Comparison of ENCODE assay signal across 7 mouse cellular contexts in the genomic region with DNA sequence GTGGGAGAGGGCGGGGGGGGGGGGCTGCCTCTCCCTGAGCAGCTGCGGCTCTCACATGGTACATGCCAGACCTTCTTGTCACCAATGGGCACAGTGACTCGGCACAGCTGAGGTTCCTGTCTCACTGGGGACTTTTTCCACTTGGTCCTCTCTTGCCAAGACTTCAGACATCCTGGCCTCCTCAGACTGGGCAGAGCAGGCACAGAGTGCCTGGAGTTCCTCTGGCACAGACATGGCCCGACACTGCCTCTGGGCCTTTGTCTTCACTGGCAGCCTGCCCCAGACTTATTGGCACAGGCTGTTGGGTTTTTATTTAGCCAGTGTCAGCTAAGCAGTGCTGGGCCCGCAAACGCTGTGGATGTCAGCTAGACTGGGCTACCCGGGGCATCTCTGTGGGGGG. TPM values are rescaled to one million over a fixed set of nuclear protein-coding genes. Genes with fewer than 3 reads are reported as not detected.
DNase-seq lines count a peak whose midpoint lies in the region; ATAC-seq and TF ChIP-seq lines count a peak whose summit lies in the region.

No protein-coding gene starts in this region.

- no peaks in the 10 kb centered on the region for H3K9me3 ChIP-seq in hindbrain, embryonic 16.5 days (ENCODE audit: control insufficient read depth, low read length)
- no peaks in the 10 kb centered on the region for H3K9me3 ChIP-seq in limb, embryonic 14.5 days (ENCODE audit: control insufficient read depth, low read length)

- peaks cover 5% of the 10 kb centered on the region; the same call in 1 of the 2 replicates for H3K4me1 ChIP-seq in cerebellum, adult 2 months (ENCODE audit: control insufficient read depth, insufficient read depth, low read length)
- H3K4me1 ChIP-seq in hindbrain, embryonic 16.5 days (ENCODE audit: control insufficient read depth, insufficient read depth, low read depth, low read length): peaks cover 71% of the 10 kb centered on the region
- peaks cover 72% of the 10 kb centered on the region for H3K4me1 ChIP-seq in limb, embryonic 14.5 days (ENCODE audit: control insufficient read depth, insufficient read depth, low read length)

- no peak overlapping the region for H3K4me2 ChIP-seq in hindbrain, embryonic 16.5 days (ENCODE audit: low read length)
- H3K4me2 ChIP-seq in limb, embryonic 14.5 days (replicated peaks; ENCODE audit: low read depth, low read length, severe bottlenecking): no peak overlapping the region

- no peak for TF ChIP-seq POLR2A in cerebellum, adult 2 months (IDR thresholded peaks at IDR 0.05; ENCODE audit: borderline replicate concordance, insufficient read depth, low read length)
- TF ChIP-seq POLR2A in limb, embryonic 14.5 days (IDR thresholded peaks at IDR 0.05; ENCODE audit: borderline replicate concordance, extremely low read depth, insufficient read depth, insufficient read length): no peak

- ATAC-seq in hindbrain, embryonic 16.5 days: peak; percentile 89
- ATAC-seq in limb, embryonic 14.5 days (ENCODE audit: low FRiP score, low read depth): no peak

- peaks cover 1% of the 10 kb centered on the region; the same call in 1 of the 2 replicates for H3K27me3 ChIP-seq in cerebellum, adult 2 months (ENCODE audit: control insufficient read depth, insufficient read depth, low read length)
- H3K27me3 ChIP-seq in hindbrain, embryonic 16.5 days (replicated peaks; ENCODE audit: control insufficient read depth, insufficient read depth, low read length): no peaks in the 10 kb centered on the region
- no peaks in the 10 kb centered on the region for H3K27me3 ChIP-seq in limb, embryonic 14.5 days (ENCODE audit: control insufficient read depth, insufficient read depth, low read length)

- no peak overlapping the region for H3K27ac ChIP-seq in cerebellum, adult 2 months (ENCODE audit: insufficient read depth, low read length)
- peak overlapping the region; percentile 24; the same call in 1 of the 2 replicates for H3K27ac ChIP-seq in hindbrain, embryonic 16.5 days (ENCODE audit: low read depth, low read length)
- 0 out of 2 replicates have a peak overlapping the region, but pooled peaks have one; percentile 2 for H3K27ac ChIP-seq in limb, embryonic 14.5 days (replicated peaks; ENCODE audit: low read depth, low read length)

- DNase-seq in adrenal gland, adult 2 months: peak; percentile 80
- DNase-seq in cerebellum, adult 2 months: peak; percentile 70 to 75
- DNase-seq in frontal cortex, postnatal 36 days (ENCODE audit: low spot score in 2 of 2): peak; percentile 72 to 78
- DNase-seq in limb, embryonic 14.5 days (ENCODE audit: low spot score): no peak
- peak; percentile 73 for DNase-seq in right cerebral cortex, postnatal 14 days
- DNase-seq in MN1 (ENCODE audit: low spot score): no peak

- no peak overlapping the region for H3K9ac ChIP-seq in hindbrain, embryonic 16.5 days (ENCODE audit: low read depth, low read length)
- H3K9ac ChIP-seq in limb, embryonic 14.5 days (ENCODE audit: low read depth, low read length, severe bottlenecking): no peak overlapping the region

- 8% methylated on average over 7 of the region's 7 CpGs for WGBS in cerebellum, adult 2 months
- 18% methylated on average over 6 of the region's 7 CpGs for WGBS in hindbrain, embryonic 16.5 days
- WGBS in limb, embryonic 14.5 days: 27% methylated on average over 6 of the region's 7 CpGs

- no peaks in the 10 kb centered on the region for H3K36me3 ChIP-seq in hindbrain, embryonic 16.5 days (ENCODE audit: control insufficient read depth, insufficient read depth, low read length)
- H3K36me3 ChIP-seq in limb, embryonic 14.5 days (ENCODE audit: control insufficient read depth, insufficient read depth, low read length): no peaks in the 10 kb centered on the region

- TF ChIP-seq CTCF in cerebellum, adult 2 months (IDR thresholded peaks at IDR 0.05; ENCODE audit: borderline replicate concordance, insufficient read depth, low read depth, low read length): no peak

- H3K4me3 ChIP-seq in cerebellum, adult 2 months (replicated peaks; ENCODE audit: insufficient read depth, low read depth, low read length): no peak overlapping the region
- no peak overlapping the region for H3K4me3 ChIP-seq in hindbrain, embryonic 16.5 days (ENCODE audit: low read length)
- H3K4me3 ChIP-seq in limb, embryonic 14.5 days (replicated peaks; ENCODE audit: low read length): no peak overlapping the region

RNA-seq across cellular contexts. Expression of a gene that starts 18.7 kb away (rescaled TPM):
- total RNA-seq in adrenal gland, adult 2 months (2021): 10 to 100 TPM; 67.5 to 90.3 TPM
- polyA plus RNA-seq in adrenal gland, adult 2 months (2012; rRNA removed): 90.3 and 91.4 TPM in 2 replicates
- 22.0 and 24.1 TPM in 2 replicates for polyA plus RNA-seq in cerebellum, adult 2 months (2012; rRNA removed)
- polyA plus RNA-seq in hindbrain, embryonic 16.5 days (2015; fragmentation: Nextera tagmentation; extraction: Ambion mirVana): 3.2 and 3.9 TPM in 2 replicates
- polyA plus RNA-seq in limb, embryonic 14.5 days (2012; rRNA removed): 41.0 and 62.3 TPM in 2 replicates
- 10.2 and 11.6 TPM in 2 replicates for polyA plus RNA-seq in limb, embryonic 14.5 days (2014; fragmentation: Nextera tagmentation; extraction: Ambion mirVana)

RNA-seq across cellular contexts. Expression of a gene that starts 38.9 kb away (rescaled TPM):
- 1 to 10 TPM; 2.7 to 9.0 TPM for total RNA-seq in adrenal gland, adult 2 months (2021)
- 3.3 and 3.8 TPM in 2 replicates for polyA plus RNA-seq in adrenal gland, adult 2 months (2012; rRNA removed)
- polyA plus RNA-seq in cerebellum, adult 2 months (2012; rRNA removed): 0.25 and 0.74 TPM in 2 replicates
- polyA plus RNA-seq in hindbrain, embryonic 16.5 days (2015; fragmentation: Nextera tagmentation; extraction: Ambion mirVana): 0.20 TPM in 1 of 2 replicates, not detected in the other
- polyA plus RNA-seq in limb, embryonic 14.5 days (2012; rRNA removed): 0.60 and 0.69 TPM in 2 replicates
- 0.33 and 0.65 TPM in 2 replicates for polyA plus RNA-seq in limb, embryonic 14.5 days (2014; fragmentation: Nextera tagmentation; extraction: Ambion mirVana)

Comparison
In these comparisons a context has a peak if more than half of its experiments do, and no peak if none do; other contexts are left out.
1. DNase-seq: peak in adrenal gland, adult 2 months (single experiment), cerebellum, adult 2 months (2 of 2), frontal cortex, postnatal 36 days (2 of 2) and right cerebral cortex, postnatal 14 days (single experiment); none in limb, embryonic 14.5 days (single experiment) and MN1 (single experiment).